Mouse (Mus musculus) left cerebral cortex, postnatal 14 days (tissue): ENCODE measurements around the gene 6030408B16Rik. TPM values are rescaled to one million over a fixed set of nuclear protein-coding genes. Genes with fewer than 3 reads are reported as not detected.
A peak's percentile ranks its signal among the peaks of the same experiment; 100 is the strongest.

ENCODE experiments used
- DNase-seq, 2 experiments: peaks; one replicate each; pipeline ENCODE4 v3.0.0; 2021 to 2022; ENCODE audit warnings: low spot score in 2 of 2, mixed read lengths in 1 of 2
- intact Hi-C: fragments of 180-260 bp; cut with DNase I; formaldehyde crosslinking; loops from one replicate; pipeline ENCODE4 v1.15.1; 2025
- total RNA-seq, 2 experiments: library from RNA; stranded (reverse); gene quantifications; 2 replicates each; pipeline ENCODE4 v1.2.3; 2021

6030408B16Rik gene
- total RNA-seq, 2 experiments from 2014 or later = 0.24 to 0.49 TPM

DNA sequence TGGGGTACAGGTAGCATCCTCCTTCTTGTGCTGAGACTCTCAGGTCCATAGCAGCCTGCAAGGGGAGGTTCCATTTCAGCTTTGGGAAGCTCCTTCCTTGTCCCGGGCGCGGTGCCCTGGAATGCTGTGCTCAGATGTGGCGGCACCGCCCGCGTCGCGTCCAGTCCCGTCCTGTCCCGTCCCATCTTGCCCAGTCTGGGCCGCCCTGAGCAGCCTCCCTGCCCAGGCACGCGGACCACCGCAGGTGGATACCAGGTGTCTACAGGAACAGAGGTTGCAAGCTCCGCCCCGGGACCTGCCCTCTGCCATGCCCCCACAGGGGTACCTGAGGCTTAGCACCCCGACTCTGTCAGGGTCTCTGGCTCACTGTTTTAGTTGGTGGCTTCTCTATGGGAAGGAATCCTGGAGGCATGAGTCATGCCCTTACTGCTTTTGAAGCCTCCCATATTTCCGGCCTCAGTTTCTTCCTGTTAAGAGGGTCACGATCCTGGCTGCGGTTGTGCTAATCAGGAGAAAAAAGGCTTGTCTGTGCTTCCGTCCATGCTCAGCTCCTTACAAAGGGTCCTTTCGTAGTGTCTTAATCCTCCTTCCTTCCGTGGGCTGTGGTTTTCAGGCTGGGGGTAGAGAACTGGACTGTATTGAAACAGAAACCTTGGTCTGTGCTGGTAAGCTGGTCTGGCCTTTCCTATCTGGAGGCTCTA is 43.6 kb downstream of the 6030408B16Rik start:
- intact Hi-C loops = loop anchor here (10.0 kb wide), 1 partner anchor 528 kb away; the partner anchor contains the start of gene Krt77

GRCm38 (mm10) chr15:101338359-101338758 is 45.3 kb downstream of the 6030408B16Rik start:
- DNase-seq = no peak
- intact Hi-C loops = loop anchor here (2.0 to 10.0 kb wide), 2 partner anchors 48 to 526 kb away; partner anchors contain the start of gene Krt77

More for the DNA sequence above, 43.6 kb downstream of the 6030408B16Rik start:
- DNase-seq = no peak

DNA sequence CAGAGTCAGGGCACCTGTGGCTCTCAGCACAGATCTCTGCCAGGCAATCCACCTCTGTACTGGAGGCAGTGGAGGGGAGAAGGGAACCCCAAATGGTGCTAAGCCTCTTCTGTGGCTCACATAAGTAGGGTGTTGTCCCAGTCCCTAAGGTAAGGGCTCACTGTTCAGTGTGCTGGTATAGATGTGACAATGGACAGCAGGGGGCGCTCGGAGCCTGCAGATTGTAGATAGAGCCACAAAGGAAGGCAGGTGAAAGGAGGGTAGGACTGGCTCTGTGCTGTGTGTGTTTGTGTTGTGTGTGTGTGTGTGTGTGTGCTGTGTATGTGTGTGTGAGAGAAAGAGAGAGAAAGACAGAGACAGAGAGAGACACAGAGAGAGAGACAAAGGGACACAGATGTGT is 46.5 kb downstream of the 6030408B16Rik start:
- DNase-seq = peak; percentile 94
- intact Hi-C loops = loop anchor here (1.0 to 10.0 kb wide), 3 partner anchors 47 to 645 kb away; partner anchors contain the start of gene Krt77

DNA sequence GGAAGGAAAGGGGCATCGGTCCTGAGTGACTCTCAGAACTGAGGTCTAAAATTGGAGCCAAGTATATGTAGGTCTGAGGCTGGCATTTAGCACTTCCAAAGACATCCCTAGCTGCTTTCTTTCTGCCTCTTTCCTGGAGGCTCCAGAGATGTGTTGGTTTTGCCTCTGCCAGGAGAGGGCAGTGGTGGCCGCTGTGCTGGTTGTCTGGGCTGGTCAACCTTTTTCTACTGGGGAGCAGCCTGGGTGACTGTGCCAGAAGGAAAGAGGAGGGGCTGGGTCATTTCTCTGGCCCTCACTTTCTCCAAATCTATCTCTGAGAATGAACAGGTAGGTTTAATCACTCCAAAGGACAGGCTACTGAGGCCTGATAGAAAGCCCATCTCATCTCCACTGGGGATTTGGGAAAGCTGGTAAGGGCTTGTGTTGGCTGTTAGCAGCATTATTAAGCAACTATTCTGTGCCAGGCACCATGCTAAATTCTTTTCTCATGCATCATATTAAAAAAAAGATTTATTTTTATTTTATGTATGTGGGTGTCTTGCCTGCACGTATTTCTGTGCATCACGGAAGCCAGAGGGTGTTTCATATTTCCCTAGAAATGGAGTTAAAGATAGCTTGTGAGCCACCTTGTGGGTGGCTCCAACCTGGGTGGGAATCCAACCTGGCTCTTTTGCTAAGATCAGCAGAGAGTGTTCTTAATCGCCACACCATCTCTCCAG is 48.9 kb downstream of the 6030408B16Rik start:
- intact Hi-C loops = loop anchor here (2.0 to 10.0 kb wide), 2 partner anchors 153 to 177 kb away; partner anchors contain the start of gene Krt83

More for the DNA sequence above, 48.9 kb downstream of the 6030408B16Rik start:
- DNase-seq = peak; percentile 68 to 79

Other genes with a start within 250 kb of the 6030408B16Rik start
- gene Gm47841, start 245.8 kb upstream of the 6030408B16Rik start, total RNA-seq = not detected
- gene Fignl2, start 214.6 kb upstream of the 6030408B16Rik start, total RNA-seq = 1 to 10 TPM in 1 of 2 experiments, under 1 TPM in 1; 0.99 to 1.5 TPM
- under 1 TPM in 1 of 2 experiments, not detected in 1; 0.21 TPM for gene Ankrd33, start 177.5 kb upstream of the 6030408B16Rik start, total RNA-seq
- 10 to 100 TPM; 12.9 to 17.1 TPM for gene Acvrl1, start 164.7 kb upstream of the 6030408B16Rik start, total RNA-seq
- 100 to 1,000 TPM; 112 to 121 TPM for gene Acvr1b, start 119.1 kb upstream of the 6030408B16Rik start, total RNA-seq
- gene Grasp, start 69.0 kb upstream of the 6030408B16Rik start, total RNA-seq = 10 to 100 TPM; 58.2 to 67.1 TPM
- gene Nr4a1, start 38.9 kb upstream of the 6030408B16Rik start, total RNA-seq = 10 to 100 TPM; 65.6 to 78.4 TPM
- gene Atg101, start 8.9 kb upstream of the 6030408B16Rik start, total RNA-seq = 10 to 100 TPM; 38.5 to 43.2 TPM
- 1 to 10 TPM; 1.6 to 1.9 TPM for gene Krt80, start 77.0 kb downstream of the 6030408B16Rik start, total RNA-seq
- under 1 TPM; 0.22 to 0.30 TPM for gene Krt7, start 117.8 kb downstream of the 6030408B16Rik start, total RNA-seq
- under 1 TPM in 1 of 2 experiments, not detected in 1; 0.15 TPM for gene Krt87, start 145.6 kb downstream of the 6030408B16Rik start, total RNA-seq
- not detected for gene Krt88, start 154.5 kb downstream of the 6030408B16Rik start, total RNA-seq
- not detected for gene Krt81, start 170.5 kb downstream of the 6030408B16Rik start, total RNA-seq
- gene Krt86, start 180.3 kb downstream of the 6030408B16Rik start, total RNA-seq = not detected
- gene Krt83, start 198.3 kb downstream of the 6030408B16Rik start, total RNA-seq = not detected
- not detected for gene Gm49425, start 224.0 kb downstream of the 6030408B16Rik start, total RNA-seq
- gene Krt84, start 239.6 kb downstream of the 6030408B16Rik start, total RNA-seq = not detected